Mouse (Mus musculus): ENCODE data around the gene Lhx4.

DNA sequence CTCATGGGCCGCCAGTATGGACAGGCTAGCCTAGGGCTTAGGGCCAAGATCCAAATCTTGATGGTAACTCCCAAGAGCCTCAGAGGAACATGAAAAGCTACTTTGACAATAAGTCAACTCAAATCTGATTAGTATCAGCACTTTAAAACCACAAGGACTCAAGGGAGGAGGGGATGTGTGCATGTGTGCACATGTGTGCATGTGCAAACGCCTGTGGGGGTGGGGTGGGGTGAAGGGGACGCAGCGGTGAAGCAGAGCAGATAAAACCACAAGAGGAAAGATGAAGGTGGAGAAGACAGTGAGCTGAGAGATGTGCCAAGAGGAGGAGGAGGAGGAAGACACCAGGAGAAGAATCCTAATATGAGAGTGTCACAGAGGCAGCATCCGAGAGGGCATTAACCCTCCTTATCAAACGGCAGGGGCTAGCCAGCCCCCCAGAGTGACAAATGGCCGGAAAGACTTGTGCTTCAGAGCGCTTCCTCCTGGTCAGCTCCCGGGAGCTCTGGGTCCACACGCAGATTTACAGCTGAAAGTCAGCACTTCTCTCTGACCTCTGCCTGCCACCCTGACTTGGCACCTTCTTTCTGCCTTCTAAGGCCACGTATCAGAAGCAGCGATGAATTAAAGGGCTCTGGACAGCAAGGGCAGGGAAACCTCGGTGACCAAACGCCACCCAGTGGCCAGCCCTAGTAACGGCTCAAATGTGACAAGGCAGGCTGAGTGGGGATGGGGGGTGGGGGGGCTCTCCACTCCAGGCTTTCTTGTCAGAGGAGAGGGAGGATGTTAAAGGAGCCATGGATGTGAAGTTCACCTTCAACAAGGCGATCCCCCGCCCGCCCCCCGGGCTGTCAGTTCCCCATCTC, 33.1 kb upstream of the Lhx4 start:
- TF ChIP-seq CTCF (IDR thresholded peaks at IDR 0.05; ENCODE audit: low read depth, low read length) (peak; percentile 84), POLR2A (IDR thresholded peaks at IDR 0.05; ENCODE audit: borderline replicate concordance, low read depth, low read length) (no peak)

All from bone marrow macrophage, adult 2 months (primary cell).